Mouse (Mus musculus) stomach, embryonic 14.5 days (tissue): Measurements from ENCODE around the gene Lta. TPM values are rescaled to one million over a fixed set of nuclear protein-coding genes. Genes with fewer than 3 reads are reported as not detected.

Experiments
- ATAC-seq: fragments of 200-750 bp; cut with Nextera tagmentation; 2 replicates; pipeline ENCODE4 v1.8.0; 2017; ENCODE audit warnings: low read depth, moderate TSS enrichment; ENCODE audit not compliant: insufficient number of reproducible peaks, insufficient read depth, low FRiP score
- H3K27ac ChIP-seq: fragments of 300-500 bp; sonication (generic); 2 replicates; pipeline ENCODE4 v1.5.1; 2014; ENCODE audit warnings: mild to moderate bottlenecking, low read length, moderate library complexity, mixed read lengths
- H3K27me3 ChIP-seq: fragments of 300-500 bp; sonication (generic); 2 replicates; pipeline ENCODE4 v1.6.1; 2014; ENCODE audit warnings: low read length, control low read depth, mixed read lengths; ENCODE audit not compliant: control insufficient read depth, insufficient read depth
- H3K36me3 ChIP-seq: fragments of 300-500 bp; sonication (generic); 2 replicates; pipeline ENCODE4 v1.6.1; 2014; ENCODE audit warnings: mild to moderate bottlenecking, control low read depth, low read length, moderate library complexity, mixed read lengths; ENCODE audit not compliant: control insufficient read depth, insufficient read depth
- H3K4me1 ChIP-seq: fragments of 300-500 bp; sonication (generic); 2 replicates; pipeline ENCODE4 v1.6.1; 2014; ENCODE audit warnings: low read length, control low read depth, mixed read lengths; ENCODE audit not compliant: control insufficient read depth, insufficient read depth
- H3K4me2 ChIP-seq: fragments of 300-500 bp; sonication (generic); replicated peaks from 2 replicates; pipeline ENCODE4 v1.6.1; 2014; ENCODE audit warnings: low read depth, low read length, control low read depth
- H3K4me3 ChIP-seq: fragments of 300-500 bp; sonication (generic); 2 replicates; pipeline ENCODE4 v1.5.1; 2014; ENCODE audit warnings: low read depth, low read length, control low read depth
- H3K9ac ChIP-seq: fragments of 300-500 bp; sonication (generic); replicated peaks from 2 replicates; pipeline ENCODE4 v1.6.1; 2014; ENCODE audit warnings: low read depth, mild to moderate bottlenecking, control low read depth, low read length, moderate library complexity, mixed read lengths
- H3K9me3 ChIP-seq: fragments of 300-500 bp; sonication (generic); 2 replicates; pipeline ENCODE4 v1.6.1; 2016; ENCODE audit warnings: low read depth, low read length, control low read depth; ENCODE audit not compliant: control insufficient read depth
- WGBS: fragments of 180-500 bp; shearing (Covaris S2); extraction: QIAGEN DNeasy Blood & Tissue Kit; methylation state at CpG from one replicate; pipeline ENCODE4 v1.1.7; 2014; 5-methylcytosine and 5-hydroxymethylcytosine counted together
- polyA plus RNA-seq: library from polyadenylated mRNA; unstranded; fragments of >200 nt; fragmentation: Nextera tagmentation; extraction: Ambion mirVana; gene quantifications from 2 replicates; pipeline ENCODE4 v1.2.1, GENCODE M21; 2014

Gene Lta
- polyA plus RNA-seq, 1 experiment from 2014 or later = 0.59 TPM

DNA sequence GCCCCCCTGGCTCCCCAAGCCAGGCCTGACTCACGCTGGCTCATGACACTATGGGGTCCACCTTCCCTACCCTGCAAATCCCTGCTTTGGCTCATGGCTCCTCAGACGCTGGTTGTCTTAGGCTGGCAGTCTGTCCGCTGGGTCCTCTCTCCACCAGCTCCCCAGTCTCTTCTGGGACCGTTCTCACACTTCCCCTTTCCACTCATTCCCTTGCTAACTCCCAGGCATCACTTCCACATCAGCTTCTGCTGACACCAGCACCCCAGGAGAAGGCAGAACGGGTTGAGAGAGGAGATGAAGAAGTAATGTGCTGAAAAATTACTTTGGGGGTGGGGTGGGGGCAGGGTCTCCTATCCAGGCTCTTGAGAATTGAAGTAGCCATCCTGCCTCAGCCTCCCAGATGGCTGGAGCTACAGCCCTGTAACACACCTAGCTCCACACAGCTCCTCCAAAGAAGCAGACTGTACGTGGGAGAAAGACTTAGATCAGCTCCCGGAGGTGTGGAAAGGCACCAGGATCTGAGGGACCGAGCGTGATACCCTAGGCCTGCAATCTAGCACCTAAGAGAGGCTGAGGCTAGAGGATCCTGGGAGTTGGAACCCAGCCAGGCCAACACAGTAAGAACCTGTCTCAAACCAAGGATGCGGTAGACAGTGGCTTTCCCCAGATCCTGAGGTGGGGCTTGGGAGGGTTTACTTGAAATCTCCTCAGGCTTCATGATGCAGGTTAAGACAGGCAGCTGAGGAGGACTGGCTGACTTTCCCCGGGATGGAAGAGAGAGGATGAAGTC lies 32.5 kb downstream of the Lta start:
- WGBS = 67% methylated on average over 11 of the region's 11 CpGs
- H3K9me3 ChIP-seq = no peaks in the 10 kb centered on the region
- no peak overlapping the region for H3K9ac ChIP-seq
- ATAC-seq = no peak
- H3K4me3 ChIP-seq = no peak overlapping the region
- no peak overlapping the region for H3K4me2 ChIP-seq
- H3K27ac ChIP-seq = no peak overlapping the region
- no peaks in the 10 kb centered on the region for H3K4me1 ChIP-seq
- H3K36me3 ChIP-seq = no peaks in the 10 kb centered on the region
- H3K27me3 ChIP-seq = no peaks in the 10 kb centered on the region

DNA sequence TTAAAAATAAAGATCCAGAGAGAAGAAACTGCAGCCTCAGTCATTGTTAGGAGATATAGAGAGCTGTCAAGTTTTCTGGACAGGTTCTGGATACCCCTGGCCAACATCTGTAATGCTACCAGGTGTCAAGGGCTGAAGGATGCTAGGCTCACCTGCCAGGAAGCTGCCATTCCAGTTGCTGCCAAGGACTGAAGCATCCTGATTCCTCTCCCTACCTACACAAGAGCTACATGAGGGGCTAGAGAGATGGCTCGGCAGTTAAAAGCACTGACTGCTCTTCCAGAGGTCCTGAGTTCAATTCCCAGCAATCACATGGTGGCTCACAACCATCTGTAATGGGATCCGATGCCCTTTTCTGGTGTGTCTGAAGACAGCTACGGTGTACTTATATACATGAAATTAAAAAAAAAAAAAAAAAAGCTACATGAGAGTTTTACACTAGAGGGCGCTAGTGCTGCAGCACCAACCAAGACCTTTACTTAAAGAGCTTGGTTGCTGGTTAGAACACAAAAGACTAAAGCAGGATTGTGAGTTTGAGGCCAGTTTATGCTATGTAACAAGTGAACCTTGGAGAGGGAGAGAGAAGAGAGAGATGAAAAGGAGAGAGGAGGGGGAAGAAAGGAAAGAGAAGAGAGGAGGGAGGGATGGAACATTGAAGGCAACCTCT lies 36.5 kb downstream of the Lta start:
- WGBS = 14% methylated on average over 4 of the region's 4 CpGs
- no peaks in the 10 kb centered on the region for H3K27me3 ChIP-seq
- no peak for ATAC-seq

DNA sequence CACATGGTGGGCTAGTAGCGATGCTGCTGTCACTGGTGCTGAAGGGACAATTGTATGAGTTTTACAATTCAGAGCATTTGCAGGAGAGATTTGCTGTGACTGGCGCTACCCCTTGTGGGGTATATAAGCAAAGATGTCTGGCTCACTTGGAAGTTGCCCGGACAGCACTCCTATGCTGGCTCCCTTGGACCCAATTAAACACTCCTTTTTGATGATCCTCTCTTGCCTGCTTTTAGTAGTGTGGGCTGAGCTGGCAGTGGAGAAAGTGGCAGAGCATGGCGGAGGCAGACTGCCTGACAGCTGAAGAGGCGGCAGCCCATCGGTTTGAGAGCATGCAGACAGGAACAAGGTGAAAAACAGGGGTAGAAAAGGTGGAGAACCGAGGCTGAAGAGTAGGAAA lies 37.4 kb downstream of the Lta start:
- Histone ChIP-seq H3K27me3 (no peaks in the 10 kb centered on the region), H3K4me1 (peaks cover 8% of the 10 kb centered on the region; the same call in 1 of the 2 replicates), H3K9me3 (no peaks in the 10 kb centered on the region), H3K4me3 (no peak overlapping the region), H3K9ac (no peak overlapping the region), H3K27ac (no peak overlapping the region), H3K36me3 (no peaks in the 10 kb centered on the region), H3K4me2 (no peak overlapping the region)
- no peak for ATAC-seq
- 84% methylated on average over 7 of the region's 7 CpGs for WGBS

More for the DNA sequence above, 36.5 kb downstream of the Lta start:
- H3K9ac ChIP-seq = no peak overlapping the region
- H3K4me3 ChIP-seq = no peak overlapping the region
- H3K4me2 ChIP-seq = no peak overlapping the region
- H3K4me1 ChIP-seq = 0 out of 2 replicates have a peak, but pooled peaks cover 6% of the 10 kb centered on the region
- H3K27ac ChIP-seq = no peak overlapping the region
- no peaks in the 10 kb centered on the region for H3K9me3 ChIP-seq
- no peaks in the 10 kb centered on the region for H3K36me3 ChIP-seq

- H3K27me3 ChIP-seq = no peaks in the 10 kb centered on the region
- no peak overlapping the region for H3K27ac ChIP-seq
- H3K4me3 ChIP-seq = 0 out of 2 replicates have a peak overlapping the region, but pooled peaks have one; percentile 99
- H3K36me3 ChIP-seq = peaks cover 9% of the 10 kb centered on the region
- H3K4me1 ChIP-seq = peaks cover 18% of the 10 kb centered on the region
- WGBS = 65% methylated on average over 8 of the region's 8 CpGs
- H3K4me2 ChIP-seq = peak overlapping the region; percentile 56
- H3K9ac ChIP-seq = no peak overlapping the region
- H3K9me3 ChIP-seq = no peaks in the 10 kb centered on the region
- no peak for ATAC-seq
Observed at GRCm38 (mm10) chr17:35166352-35167035, 38.7 kb downstream of the Lta start.

GRCm38 (mm10) chr17:35165451-35166155 lies 39.5 kb downstream of the Lta start:
- Histone ChIP-seq H3K36me3 (peaks cover 18% of the 10 kb centered on the region), H3K27me3 (no peaks in the 10 kb centered on the region), H3K4me1 (peaks cover 18% of the 10 kb centered on the region), H3K4me3 (peak overlapping the region; percentile 99), H3K9me3 (no peaks in the 10 kb centered on the region), H3K27ac (peak overlapping the region; percentile 96), H3K4me2 (peak overlapping the region; percentile 56), H3K9ac (0 out of 2 replicates have a peak overlapping the region, but pooled peaks have one; percentile 41)
- 19% methylated on average over 12 of the region's 12 CpGs for WGBS
- no peak for ATAC-seq

DNA sequence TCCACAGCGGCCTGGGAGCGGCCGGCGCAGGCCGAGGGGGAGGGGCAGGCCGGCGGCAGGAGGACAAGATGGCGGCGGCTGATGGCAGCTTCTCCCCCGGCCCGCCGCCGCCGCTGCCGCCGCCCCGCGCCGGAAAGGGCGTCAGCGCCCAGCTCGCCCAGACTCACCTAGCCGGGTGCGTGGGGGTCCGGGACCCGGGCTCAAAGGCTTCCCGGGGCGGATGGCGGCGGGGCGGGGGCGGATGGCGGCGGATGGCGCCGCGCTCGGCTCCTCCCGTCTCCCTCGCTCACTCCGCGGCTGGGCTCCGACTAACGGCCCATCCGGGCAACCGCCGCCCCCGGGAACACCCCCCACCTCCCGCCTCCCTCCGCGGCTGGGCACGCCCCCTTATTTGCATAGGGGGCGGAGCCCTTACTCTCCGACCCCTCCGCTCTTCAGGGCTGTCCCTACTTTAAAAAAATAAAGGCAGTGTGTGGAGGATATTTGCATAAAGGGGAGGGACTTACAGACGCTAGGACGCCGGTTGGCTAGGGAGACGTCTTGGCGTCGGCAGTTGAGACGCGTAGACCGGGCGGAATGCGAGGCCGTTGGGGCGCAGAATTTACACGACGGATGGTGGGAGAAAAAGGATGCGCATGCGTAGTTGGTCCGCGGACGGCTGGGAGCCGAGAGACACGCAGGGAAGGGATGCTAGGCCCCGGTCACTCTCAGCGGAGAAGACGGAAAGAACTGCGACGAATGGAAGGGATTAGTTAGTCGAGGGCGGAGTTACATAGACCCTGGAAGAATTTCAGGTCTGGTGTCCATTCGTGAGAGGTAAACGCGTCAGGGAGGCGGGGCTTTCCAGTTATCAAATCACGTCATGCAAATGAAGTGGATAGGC lies 40.3 kb downstream of the Lta start, which contains the start of gene Prrc2a:
Gene Prrc2a (minus strand): TSS at position 330 of the 883 bp plus-strand sequence.
- peaks cover 18% of the 10 kb centered on the region for H3K4me1 ChIP-seq
- peak within 1 kb of the TSS; percentile 96 for H3K27ac ChIP-seq
- no peaks in the 10 kb centered on the region for H3K9me3 ChIP-seq
- H3K4me3 ChIP-seq = peak within 1 kb of the TSS; percentile 99
- ATAC-seq = peak; percentile 97
- WGBS = under 1% methylated on average over 66 of the region's 89 CpGs
- H3K36me3 ChIP-seq = peaks cover 26% of the 10 kb centered on the region
- peak within 1 kb of the TSS; percentile 59 for H3K4me2 ChIP-seq
- H3K27me3 ChIP-seq = no peaks in the 10 kb centered on the region
- H3K9ac ChIP-seq = peak within 1 kb of the TSS; percentile 100

- Histone ChIP-seq H3K36me3 (peaks cover 32% of the 10 kb centered on the region), H3K4me3 (peak overlapping the region; percentile 99), H3K9ac (peak overlapping the region; percentile 100), H3K27me3 (no peaks in the 10 kb centered on the region), H3K4me1 (peaks cover 18% of the 10 kb centered on the region), H3K4me2 (peak overlapping the region; percentile 59), H3K9me3 (no peaks in the 10 kb centered on the region), H3K27ac (peak overlapping the region; percentile 95)
- no peak for ATAC-seq
- WGBS = under 1% methylated on average over 21 of the region's 28 CpGs
Observed at GRCm38 (mm10) chr17:35164218-35164567, 41.0 kb downstream of the Lta start.
